In the genomic region with DNA sequence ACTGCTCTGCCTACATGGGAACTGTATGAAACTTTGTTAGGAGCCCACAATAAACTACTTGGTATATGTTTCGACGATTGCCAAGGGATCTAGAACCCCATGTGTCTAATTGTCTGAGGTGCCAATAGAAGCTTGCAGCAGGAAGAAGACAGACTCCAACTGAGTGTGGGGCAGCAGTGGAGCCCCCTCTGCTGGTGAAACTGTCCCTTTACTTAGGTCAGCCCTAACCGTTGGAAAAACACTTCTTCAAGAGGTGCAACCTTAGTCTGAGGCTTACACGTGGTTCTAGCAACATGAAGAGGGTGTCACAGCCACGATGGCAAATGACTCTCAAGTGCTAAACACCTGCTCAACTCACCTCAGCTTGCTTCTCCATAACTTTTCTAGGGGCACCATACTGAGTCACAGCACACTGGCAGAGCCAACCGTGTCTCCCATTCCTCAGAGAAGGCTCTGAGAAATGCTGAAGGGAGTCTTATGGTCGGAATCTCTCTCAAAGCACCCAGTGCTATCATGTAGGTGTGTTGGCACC, we compare ENCODE assay signal across 10 mouse cellular contexts. TPM values are rescaled to one million over a fixed set of nuclear protein-coding genes. Genes with fewer than 3 reads are reported as not detected.
DNase-seq lines count a peak whose midpoint lies in the region; ATAC-seq and TF ChIP-seq lines count a peak whose summit lies in the region.
"Had no signal": no experiment of that assay in that cellular context is flagged by ENCODE, and none has a peak within 500 bp of the region (broad histone marks: within the 10 kb centered on the region; RNA-seq: fewer than 3 reads in every experiment).

No protein-coding gene starts in this region.

- no peaks in the 10 kb centered on the region; the same call in 1 of the 2 replicates for H3K4me1 ChIP-seq in kidney, adult 2 months (ENCODE audit: control insufficient read depth, insufficient read depth, low read length)
- no peaks in the 10 kb centered on the region for H3K4me1 ChIP-seq in kidney, embryonic 14.5 days (ENCODE audit: control insufficient read depth, insufficient read depth, low read length)
- no peaks in the 10 kb centered on the region for H3K4me1 ChIP-seq in intestine, embryonic 16.5 days (ENCODE audit: control insufficient read depth, insufficient read depth, low read length)

- H3K9me3 ChIP-seq in kidney, embryonic 14.5 days (ENCODE audit: control insufficient read depth, low read length): no peaks in the 10 kb centered on the region
- no peaks in the 10 kb centered on the region for H3K9me3 ChIP-seq in intestine, embryonic 16.5 days (ENCODE audit: control insufficient read depth, low read length)
- H3K9me3 ChIP-seq: embryonic facial prominence, embryonic 15.5 days; limb, embryonic 13.5 days had no signal

- H3K36me3 ChIP-seq in kidney, adult 2 months (ENCODE audit: control insufficient read depth, insufficient read depth, low read length): no peaks in the 10 kb centered on the region
- no peaks in the 10 kb centered on the region for H3K36me3 ChIP-seq in kidney, embryonic 14.5 days (ENCODE audit: control insufficient read depth, insufficient read depth, low read length)
- no peaks in the 10 kb centered on the region for H3K36me3 ChIP-seq in intestine, embryonic 16.5 days (ENCODE audit: control insufficient read depth, insufficient read depth, low read length)
- H3K36me3 ChIP-seq: embryonic facial prominence, embryonic 15.5 days; limb, embryonic 13.5 days had no signal

- TF ChIP-seq POLR2A in kidney, adult 2 months (IDR thresholded peaks at IDR 0.05; ENCODE audit: low read depth, low read length): no peak

- intact Hi-C loops in heart, postnatal 14 days (cut with DNase I): loop anchor here (5.0 kb wide), 1 partner anchor 448 kb away; no protein-coding TSS in a partner anchor

- no peak for ATAC-seq in kidney, embryonic 14.5 days (ENCODE audit: low FRiP score, low TSS enrichment)
- no peak for ATAC-seq in activated CD4-positive, CD25-positive, alpha-beta regulatory T cell, adult 4 months
- no peak for ATAC-seq in intestine, embryonic 16.5 days

- H3K4me2 ChIP-seq in kidney, embryonic 14.5 days (replicated peaks; ENCODE audit: low read depth, low read length): no peak overlapping the region
- H3K4me2 ChIP-seq in intestine, embryonic 16.5 days (ENCODE audit: low read depth, low read length): no peak overlapping the region
- H3K4me2 ChIP-seq: embryonic facial prominence, embryonic 15.5 days; limb, embryonic 13.5 days had no signal

- peak; percentile 31; the same call in 1 of the 2 replicates for TF ChIP-seq CTCF in kidney, adult 2 months (conservative IDR thresholded peaks at IDR 0.05; ENCODE audit: insufficient read depth, insufficient read length, low read depth, low read length)

- DNase-seq in kidney, adult 2 months: peak; percentile 35
- DNase-seq in CD8-positive naive resting alpha-beta T cell, adult 2 months (ENCODE audit: low read depth in 2 of 2, low spot score in 2 of 2): peak; percentile 18 to 40
- DNase-seq in adrenal gland, adult (ENCODE audit: inconsistent age in 2 of 2, low spot score in 1 of 2): peak; percentile 23 to 68
- peak; percentile 46 to 66 for DNase-seq in heart, postnatal 14 days
- peak; percentile 41 for DNase-seq in retina, postnatal 1 day

- WGBS in kidney, adult 2 months: 53% methylated on average over 7 of the region's 7 CpGs
- WGBS in kidney, embryonic 14.5 days: 60% methylated on average over 7 of the region's 7 CpGs
- 61% methylated on average over 7 of the region's 7 CpGs for WGBS in intestine, embryonic 16.5 days

- H3K9ac ChIP-seq in kidney, embryonic 14.5 days (ENCODE audit: low read depth, low read length): no peak overlapping the region
- no peak overlapping the region for H3K9ac ChIP-seq in intestine, embryonic 16.5 days (ENCODE audit: low read depth, low read length)
- H3K9ac ChIP-seq: embryonic facial prominence, embryonic 15.5 days; limb, embryonic 13.5 days had no signal

- no peaks in the 10 kb centered on the region for H3K27me3 ChIP-seq in kidney, adult 2 months (replicated peaks; ENCODE audit: control insufficient read depth, insufficient read depth, low read length)
- no peaks in the 10 kb centered on the region for H3K27me3 ChIP-seq in kidney, embryonic 14.5 days (ENCODE audit: control insufficient read depth, insufficient read depth, low read length)
- 0 out of 2 replicates have a peak, but pooled peaks cover 2% of the 10 kb centered on the region for H3K27me3 ChIP-seq in intestine, embryonic 16.5 days (replicated peaks; ENCODE audit: control insufficient read depth, insufficient read depth, low read length)
- H3K27me3 ChIP-seq: embryonic facial prominence, embryonic 15.5 days had no signal

- no peak overlapping the region for H3K27ac ChIP-seq in kidney, adult 2 months (ENCODE audit: insufficient read depth, low read depth, low read length)
- no peak overlapping the region for H3K27ac ChIP-seq in kidney, embryonic 14.5 days (ENCODE audit: low read depth, low read length)
- no peak overlapping the region for H3K27ac ChIP-seq in intestine, embryonic 16.5 days (ENCODE audit: low read length)
- H3K27ac ChIP-seq: embryonic facial prominence, embryonic 15.5 days; limb, embryonic 13.5 days had no signal

- no peak overlapping the region for H3K4me3 ChIP-seq in kidney, adult 2 months (ENCODE audit: insufficient read depth, low read depth, low read length)
- no peak overlapping the region for H3K4me3 ChIP-seq in kidney, embryonic 14.5 days (ENCODE audit: low read length)
- no peak overlapping the region for H3K4me3 ChIP-seq in intestine, embryonic 16.5 days (ENCODE audit: low read length)
- H3K4me3 ChIP-seq: embryonic facial prominence, embryonic 15.5 days; limb, embryonic 13.5 days had no signal

RNA-seq across cellular contexts. Expression of a gene that starts 17.3 kb away (rescaled TPM):
- 0.02 and 0.04 TPM in 2 replicates for polyA plus RNA-seq in kidney, adult 2 months (2012; rRNA removed)
- 0.24 and 1.2 TPM in 2 replicates for polyA plus RNA-seq in kidney, embryonic 14.5 days (2014; fragmentation: Nextera tagmentation; extraction: Ambion mirVana)
- total RNA-seq in heart, postnatal 14 days (2021): not detected
- polyA plus RNA-seq in activated CD4-positive, CD25-positive, alpha-beta regulatory T cell, adult 4 months (2017; shearing (Covaris generic)): not detected
- polyA plus RNA-seq in intestine, embryonic 16.5 days (2015; fragmentation: Nextera tagmentation; extraction: Ambion mirVana): 0.82 and 1.1 TPM in 2 replicates

RNA-seq across cellular contexts. Expression of a gene that starts 50.5 kb away (rescaled TPM):
- polyA plus RNA-seq in kidney, adult 2 months (2012; rRNA removed): 8.2 and 9.2 TPM in 2 replicates
- polyA plus RNA-seq in kidney, embryonic 14.5 days (2014; fragmentation: Nextera tagmentation; extraction: Ambion mirVana): 15.1 and 16.1 TPM in 2 replicates
- 10 to 100 TPM; 10.8 to 10.9 TPM for total RNA-seq in heart, postnatal 14 days (2021)
- 10 to 100 TPM; 13.3 to 21.9 TPM for polyA plus RNA-seq in activated CD4-positive, CD25-positive, alpha-beta regulatory T cell, adult 4 months (2017; shearing (Covaris generic))
- polyA plus RNA-seq in intestine, embryonic 16.5 days (2015; fragmentation: Nextera tagmentation; extraction: Ambion mirVana): 14.6 and 14.7 TPM in 2 replicates
